Mouse (Mus musculus): ENCODE data around the gene Klhl30. TPM values are rescaled to one million over a fixed set of nuclear protein-coding genes. Genes with fewer than 3 reads are reported as not detected.

The Klhl30 gene
- polyA plus RNA-seq, 1 experiment from 2014 or later = 0.25 TPM

DNA sequence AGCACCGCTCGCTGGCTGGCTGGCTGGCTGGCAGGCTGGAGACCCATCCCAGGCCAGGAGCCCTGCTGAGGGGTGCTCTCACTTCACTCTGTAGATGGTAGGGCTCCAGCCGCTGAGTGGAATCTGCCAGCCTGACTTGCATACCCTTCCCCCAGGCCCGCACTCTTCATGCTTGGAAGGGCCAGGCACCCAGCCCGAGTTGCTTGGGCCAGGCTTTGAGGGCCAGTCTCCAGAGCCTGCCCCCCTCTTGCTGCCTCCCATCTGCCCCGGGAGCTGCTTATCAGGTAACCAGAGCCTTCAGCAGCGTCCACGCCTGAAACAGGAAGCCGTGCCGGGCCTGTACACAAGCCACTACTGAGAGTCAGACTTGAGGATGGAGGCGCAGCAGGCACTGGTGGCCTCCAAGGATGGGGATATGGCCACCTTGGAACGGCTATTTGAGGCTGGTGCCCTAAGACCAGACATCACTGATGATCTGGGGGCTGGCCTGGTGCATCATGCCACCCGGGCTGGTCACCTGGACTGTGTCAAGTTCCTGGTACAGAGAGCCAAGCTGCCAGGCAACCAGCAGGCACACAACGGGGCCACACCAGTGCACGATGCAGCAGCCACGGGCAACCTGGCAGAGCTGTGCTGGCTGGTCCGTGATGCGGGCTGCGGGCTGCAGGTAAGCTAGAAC, 28.9 kb upstream of the Klhl30 start, which contains the start of gene Espnl:
Gene Espnl, plus strand, starts transcription at position 316 of the 679 bp plus-strand sequence.
- Histone ChIP-seq H3K4me1 (ENCODE audit: control insufficient read depth, insufficient read depth, low read length) (no peaks in the 10 kb centered on the region), H3K9me3 (ENCODE audit: control insufficient read depth, low read length) (no peaks in the 10 kb centered on the region), H3K27me3 (ENCODE audit: control insufficient read depth, insufficient read depth, low read length) (no peaks in the 10 kb centered on the region), H3K27ac (replicated peaks; ENCODE audit: low read depth, low read length) (no peak within 1 kb of the TSS), H3K4me2 (ENCODE audit: low read depth, severe bottlenecking) (no peak within 1 kb of the TSS), H3K9ac (ENCODE audit: low read length) (no peak within 1 kb of the TSS), H3K4me3 (ENCODE audit: low read depth, low read length) (no peak within 1 kb of the TSS), H3K36me3 (ENCODE audit: control insufficient read depth, insufficient read depth, low read length) (no peaks in the 10 kb centered on the region)
- ATAC-seq (ENCODE audit: insufficient number of reproducible peaks, low FRiP score, low TSS enrichment, low read depth) (no peak; the same call in 1 of the 2 replicates), DNase-seq (ENCODE audit: low spot score) (no peak)
- WGBS = 72% methylated on average over 19 of the region's 19 CpGs

DNA sequence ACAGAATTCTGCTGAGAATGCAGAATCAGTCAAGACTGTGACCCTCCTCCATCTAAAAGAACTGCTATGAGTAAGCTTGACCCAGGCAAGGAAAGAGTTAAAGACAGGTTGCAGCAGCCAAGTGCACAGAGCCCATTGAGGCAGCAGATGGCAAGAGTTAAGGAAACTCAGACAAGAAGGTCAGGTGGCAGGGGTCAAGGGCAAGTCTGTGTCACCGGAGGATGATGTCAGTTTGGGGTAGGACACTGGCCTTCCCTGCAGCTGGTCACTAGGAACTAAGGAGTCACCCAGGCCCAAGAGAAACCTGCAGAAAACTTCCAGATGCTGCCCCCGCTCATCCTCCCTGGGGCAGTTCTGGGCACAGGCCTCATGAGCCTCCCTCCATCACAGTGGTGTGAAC, 26.2 kb upstream of the Klhl30 start:
- WGBS = 76% methylated on average over 2 of the region's 2 CpGs

DNA sequence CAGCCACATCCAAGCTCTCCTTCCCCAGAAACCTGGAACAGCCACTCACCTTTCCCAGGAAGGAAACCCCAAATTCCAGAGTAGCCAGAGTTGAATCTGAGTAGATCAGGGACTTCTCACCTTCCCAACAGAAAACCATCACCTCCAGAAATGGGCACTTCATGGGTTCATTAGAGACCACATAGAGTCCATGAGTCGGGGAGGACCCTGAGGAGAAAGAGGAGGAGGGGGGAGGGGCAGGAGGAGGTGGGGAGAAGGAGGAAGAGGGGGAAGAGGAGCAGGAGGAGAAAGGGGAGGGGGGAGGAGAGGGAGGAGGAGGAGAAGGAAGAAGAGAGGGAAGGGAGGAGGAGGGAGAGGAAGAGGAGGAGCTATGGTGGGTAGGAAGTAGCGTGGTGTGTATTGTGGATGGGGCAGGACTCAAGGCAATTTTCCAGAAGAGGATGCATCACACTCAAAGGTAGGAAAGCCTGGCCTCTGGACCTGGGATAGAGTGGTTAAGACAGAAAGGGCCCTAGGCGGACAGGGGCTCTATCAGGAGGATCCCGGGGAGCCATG, 25.3 kb upstream of the Klhl30 start:
- 84% methylated on average over 4 of the region's 4 CpGs for WGBS
- ATAC-seq (ENCODE audit: insufficient number of reproducible peaks, low FRiP score, low TSS enrichment, low read depth) (no peak), DNase-seq (ENCODE audit: low spot score) (no peak)
- H3K4me3 ChIP-seq (ENCODE audit: low read depth, low read length) = no peak overlapping the region
- no peak overlapping the region for H3K4me2 ChIP-seq (ENCODE audit: low read depth, severe bottlenecking)
- no peaks in the 10 kb centered on the region for H3K36me3 ChIP-seq (ENCODE audit: control insufficient read depth, insufficient read depth, low read length)
- H3K27me3 ChIP-seq (ENCODE audit: control insufficient read depth, insufficient read depth, low read length) = no peaks in the 10 kb centered on the region
- no peaks in the 10 kb centered on the region for H3K9me3 ChIP-seq (ENCODE audit: control insufficient read depth, low read length)
- no peak overlapping the region for H3K9ac ChIP-seq (ENCODE audit: low read length)
- H3K4me1 ChIP-seq (ENCODE audit: control insufficient read depth, insufficient read depth, low read length) = no peaks in the 10 kb centered on the region
- no peak overlapping the region for H3K27ac ChIP-seq (replicated peaks; ENCODE audit: low read depth, low read length)

More for the DNA sequence above, 26.2 kb upstream of the Klhl30 start:
- ATAC-seq (ENCODE audit: insufficient number of reproducible peaks, low FRiP score, low TSS enrichment, low read depth) = no peak
- Histone ChIP-seq H3K4me1 (ENCODE audit: control insufficient read depth, insufficient read depth, low read length) (no peaks in the 10 kb centered on the region), H3K27me3 (ENCODE audit: control insufficient read depth, insufficient read depth, low read length) (no peaks in the 10 kb centered on the region), H3K9ac (ENCODE audit: low read length) (no peak overlapping the region), H3K4me3 (ENCODE audit: low read depth, low read length) (no peak overlapping the region), H3K27ac (replicated peaks; ENCODE audit: low read depth, low read length) (no peak overlapping the region), H3K36me3 (ENCODE audit: control insufficient read depth, insufficient read depth, low read length) (no peaks in the 10 kb centered on the region), H3K4me2 (ENCODE audit: low read depth, severe bottlenecking) (no peak overlapping the region), H3K9me3 (ENCODE audit: control insufficient read depth, low read length) (no peaks in the 10 kb centered on the region)
- DNase-seq (ENCODE audit: low spot score) = no peak

DNA sequence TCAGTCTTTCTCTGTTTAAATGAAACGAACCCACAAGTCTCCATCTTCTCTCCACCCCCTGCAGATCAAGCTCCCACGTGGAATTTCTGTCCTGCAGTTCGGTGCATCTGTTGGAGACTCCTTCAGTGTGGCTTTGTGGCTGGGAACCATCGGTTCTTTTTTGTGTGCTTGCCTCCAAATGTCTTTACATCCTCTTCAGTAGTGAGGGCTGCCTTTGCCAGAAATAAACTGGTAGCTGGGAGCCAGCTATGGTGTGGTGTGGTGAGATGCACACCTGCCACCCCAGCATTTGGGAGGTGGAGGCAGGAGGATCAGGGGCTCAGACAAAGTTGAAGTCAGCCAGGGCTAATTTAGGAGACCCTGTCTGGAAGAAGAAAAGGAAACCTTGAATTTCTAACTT, 18.7 kb upstream of the Klhl30 start:
- DNase-seq (ENCODE audit: low spot score) = no peak
- Histone ChIP-seq H3K27me3 (ENCODE audit: control insufficient read depth, insufficient read depth, low read length) (no peaks in the 10 kb centered on the region), H3K27ac (replicated peaks; ENCODE audit: low read depth, low read length) (no peak overlapping the region), H3K4me1 (ENCODE audit: control insufficient read depth, insufficient read depth, low read length) (no peaks in the 10 kb centered on the region), H3K4me2 (ENCODE audit: low read depth, severe bottlenecking) (no peak overlapping the region), H3K36me3 (ENCODE audit: control insufficient read depth, insufficient read depth, low read length) (no peaks in the 10 kb centered on the region), H3K9ac (ENCODE audit: low read length) (no peak overlapping the region), H3K9me3 (ENCODE audit: control insufficient read depth, low read length) (no peaks in the 10 kb centered on the region), H3K4me3 (ENCODE audit: low read depth, low read length) (no peak overlapping the region)
- ATAC-seq (ENCODE audit: insufficient number of reproducible peaks, low FRiP score, low TSS enrichment, low read depth) = no peak
- 62% methylated on average over 4 of the region's 4 CpGs for WGBS

DNA sequence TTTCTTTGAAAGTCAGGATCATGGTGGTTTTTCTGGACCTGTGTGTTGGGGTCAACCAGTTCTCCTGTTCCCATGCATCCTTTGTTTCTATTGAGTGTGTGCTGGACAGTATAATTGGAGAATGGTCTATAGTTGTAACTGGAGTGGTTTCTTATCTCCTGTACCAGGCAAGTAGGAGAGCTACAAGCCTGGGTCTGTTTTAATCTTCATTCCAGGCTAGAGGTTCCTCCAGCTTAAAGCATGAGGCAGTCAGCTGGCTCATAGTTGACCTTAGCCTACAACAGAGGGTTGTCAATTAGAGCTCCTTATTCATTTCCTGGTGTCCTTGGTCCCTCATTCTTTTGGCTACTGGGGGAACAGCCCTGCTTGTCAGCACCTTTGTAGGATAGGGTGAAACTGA, 17.2 kb upstream of the Klhl30 start:
- H3K27ac ChIP-seq (replicated peaks; ENCODE audit: low read depth, low read length) = no peak overlapping the region
- H3K36me3 ChIP-seq (ENCODE audit: control insufficient read depth, insufficient read depth, low read length) = no peaks in the 10 kb centered on the region
- DNase-seq (ENCODE audit: low spot score) = no peak
- H3K4me1 ChIP-seq (ENCODE audit: control insufficient read depth, insufficient read depth, low read length) = no peaks in the 10 kb centered on the region
- no peak for ATAC-seq (ENCODE audit: insufficient number of reproducible peaks, low FRiP score, low TSS enrichment, low read depth)
- H3K4me3 ChIP-seq (ENCODE audit: low read depth, low read length) = no peak overlapping the region
- H3K9me3 ChIP-seq (ENCODE audit: control insufficient read depth, low read length) = no peaks in the 10 kb centered on the region
- no peak overlapping the region for H3K9ac ChIP-seq (ENCODE audit: low read length)
- H3K4me2 ChIP-seq (ENCODE audit: low read depth, severe bottlenecking) = no peak overlapping the region
- no peaks in the 10 kb centered on the region; the same call in 1 of the 2 replicates for H3K27me3 ChIP-seq (ENCODE audit: control insufficient read depth, insufficient read depth, low read length)

DNA sequence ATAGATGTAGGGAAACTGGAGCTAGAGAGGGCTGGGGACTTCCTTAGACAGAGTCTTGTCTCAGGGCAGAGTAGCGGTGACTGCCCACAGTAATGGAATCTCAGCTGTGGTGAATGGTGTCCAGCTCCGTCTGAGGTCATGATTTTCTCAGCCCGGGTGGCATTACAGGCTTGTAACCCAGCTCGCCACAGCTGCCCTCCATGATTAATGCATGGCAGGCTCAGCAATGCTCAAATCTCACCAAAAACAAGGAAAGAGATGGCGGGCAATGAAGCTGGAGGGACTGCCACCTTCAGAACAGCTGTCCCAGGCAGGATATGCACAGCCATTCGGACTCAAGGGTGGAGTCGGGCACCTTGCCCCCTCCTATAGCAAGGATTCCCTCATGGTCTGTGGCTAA, 13.5 kb upstream of the Klhl30 start:
- no peak overlapping the region for H3K4me3 ChIP-seq (ENCODE audit: low read depth, low read length)
- no peak overlapping the region for H3K27ac ChIP-seq (replicated peaks; ENCODE audit: low read depth, low read length)
- H3K9me3 ChIP-seq (ENCODE audit: control insufficient read depth, low read length) = no peaks in the 10 kb centered on the region
- ATAC-seq (ENCODE audit: insufficient number of reproducible peaks, low FRiP score, low TSS enrichment, low read depth) (no peak), DNase-seq (ENCODE audit: low spot score) (no peak)
- no peak overlapping the region; the same call in 1 of the 2 replicates for H3K4me2 ChIP-seq (ENCODE audit: low read depth, severe bottlenecking)
- H3K9ac ChIP-seq (ENCODE audit: low read length) = no peak overlapping the region
- no peaks in the 10 kb centered on the region for H3K4me1 ChIP-seq (ENCODE audit: control insufficient read depth, insufficient read depth, low read length)
- 91% methylated on average over 7 of the region's 7 CpGs for WGBS
- no peaks in the 10 kb centered on the region for H3K36me3 ChIP-seq (ENCODE audit: control insufficient read depth, insufficient read depth, low read length)
- peaks cover 4% of the 10 kb centered on the region; the same call in 1 of the 2 replicates for H3K27me3 ChIP-seq (ENCODE audit: control insufficient read depth, insufficient read depth, low read length)

DNA sequence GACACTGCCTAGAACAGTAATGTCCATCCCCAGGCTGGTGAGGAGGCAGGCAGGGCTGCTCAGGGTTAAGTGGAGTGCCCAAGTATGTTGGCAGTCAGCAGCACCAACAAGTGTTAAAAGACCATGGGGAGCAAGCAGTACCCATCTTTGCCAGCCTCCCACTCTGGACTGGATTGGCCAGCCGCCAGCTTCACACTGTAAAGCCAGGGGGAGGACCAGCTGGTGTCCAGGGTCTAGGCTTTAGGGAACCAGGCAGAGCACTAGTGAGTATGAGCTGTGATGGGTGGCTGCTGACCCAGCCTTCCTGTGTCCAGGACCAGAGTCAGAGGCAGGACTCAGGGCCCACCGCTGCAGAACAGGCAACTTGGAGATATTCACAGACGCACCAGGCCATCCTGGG, 6.8 kb upstream of the Klhl30 start:
- Histone ChIP-seq H3K27me3 (ENCODE audit: control insufficient read depth, insufficient read depth, low read length) (peaks cover 48% of the 10 kb centered on the region), H3K4me1 (ENCODE audit: control insufficient read depth, insufficient read depth, low read length) (peaks cover 9% of the 10 kb centered on the region), H3K36me3 (ENCODE audit: control insufficient read depth, insufficient read depth, low read length) (no peaks in the 10 kb centered on the region), H3K4me3 (ENCODE audit: low read depth, low read length) (no peak overlapping the region), H3K27ac (replicated peaks; ENCODE audit: low read depth, low read length) (no peak overlapping the region), H3K9ac (ENCODE audit: low read length) (no peak overlapping the region), H3K9me3 (ENCODE audit: control insufficient read depth, low read length) (no peaks in the 10 kb centered on the region), H3K4me2 (ENCODE audit: low read depth, severe bottlenecking) (no peak overlapping the region)
- DNase-seq (ENCODE audit: low spot score) (no peak), ATAC-seq (ENCODE audit: insufficient number of reproducible peaks, low FRiP score, low TSS enrichment, low read depth) (no peak)
- 72% methylated on average over 3 of the region's 3 CpGs for WGBS

DNA sequence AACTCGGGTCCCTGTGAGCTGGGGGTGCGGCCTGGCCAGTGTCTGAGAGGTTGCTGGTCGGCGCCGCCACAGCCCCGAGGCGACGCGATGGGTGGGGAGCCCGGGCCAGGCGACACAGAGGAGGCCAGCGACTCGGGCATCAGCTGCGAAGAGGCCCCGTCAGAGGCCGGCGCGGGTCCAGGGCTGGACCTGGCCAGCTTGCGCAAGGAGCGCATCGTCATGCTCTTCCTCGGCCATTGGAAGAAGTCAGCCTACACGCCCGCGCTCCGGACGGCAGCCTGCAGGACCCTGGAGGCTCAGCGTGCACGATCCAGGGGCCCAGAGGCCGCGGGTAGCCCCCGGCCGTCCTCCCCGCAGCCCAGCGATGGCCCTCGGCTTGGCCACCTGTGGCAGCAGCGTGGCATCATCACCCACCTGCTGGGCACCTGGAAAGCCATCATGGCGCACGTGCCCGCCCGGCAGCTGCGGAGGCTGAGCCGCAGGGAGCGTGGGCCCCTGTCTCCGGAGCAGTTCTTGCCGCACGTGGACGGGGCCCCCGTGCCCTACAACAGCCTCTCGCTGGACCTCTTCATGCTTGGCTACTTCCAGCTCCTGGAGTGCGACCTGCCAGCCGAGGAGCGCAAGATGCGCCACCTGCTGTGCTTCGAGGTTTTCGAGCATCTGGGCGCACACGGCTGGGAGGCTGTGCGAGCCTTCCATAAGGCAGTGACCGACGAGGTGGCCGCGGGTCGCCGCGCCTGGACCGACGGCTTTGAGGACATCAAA, 5.7 kb upstream of the Klhl30 start:
- 4% methylated on average over 64 of the region's 68 CpGs for WGBS
- Histone ChIP-seq H3K36me3 (ENCODE audit: control insufficient read depth, insufficient read depth, low read length) (no peaks in the 10 kb centered on the region), H3K9me3 (ENCODE audit: control insufficient read depth, low read length) (no peaks in the 10 kb centered on the region), H3K4me1 (ENCODE audit: control insufficient read depth, insufficient read depth, low read length) (peaks cover 9% of the 10 kb centered on the region), H3K27me3 (ENCODE audit: control insufficient read depth, insufficient read depth, low read length) (peaks cover 48% of the 10 kb centered on the region), H3K4me2 (ENCODE audit: low read depth, severe bottlenecking) (peak overlapping the region; percentile 51), H3K4me3 (ENCODE audit: low read depth, low read length) (peak overlapping the region; percentile 23), H3K27ac (replicated peaks; ENCODE audit: low read depth, low read length) (no peak overlapping the region), H3K9ac (ENCODE audit: low read length) (peak overlapping the region; percentile 27)
- DNase-seq (ENCODE audit: low spot score) (peak; percentile 54), ATAC-seq (ENCODE audit: insufficient number of reproducible peaks, low FRiP score, low TSS enrichment, low read depth) (no peak)
